Mouse (Mus musculus) MEL (cell line): ENCODE data around the gene Adipor2.

Experiments
- CTCF ChIP-seq, 3 experiments: IDR thresholded peaks in 2 of 3; conservative IDR thresholded peaks in 1 of 3; 2 replicates each; pipeline ENCODE4 v1.5.1; 2011 to 2012; ENCODE audit warnings: low read length in 3 of 3, low read depth in 2 of 3, mild to moderate bottlenecking in 2 of 3, improper control_type of control experiment in 1 of 3, inconsistent platforms in 1 of 3, mixed read lengths in 1 of 3, moderate library complexity in 1 of 3; ENCODE audit not compliant: control insufficient read depth in 1 of 3, insufficient read depth in 1 of 3, poor library complexity in 1 of 3, severe bottlenecking in 1 of 3
- POLR2A ChIP-seq, 2 experiments: IDR thresholded peaks; 2 replicates each; pipeline ENCODE4 v1.6.1; 2011 to 2012; ENCODE audit warnings: low read length in 2 of 2, mild to moderate bottlenecking in 2 of 2, control low read depth in 1 of 2, improper control_type of control experiment in 1 of 2, low read depth in 1 of 2, moderate library complexity in 1 of 2; ENCODE audit not compliant: control insufficient read depth in 1 of 2, insufficient read depth in 1 of 2, poor library complexity in 1 of 2

DNA sequence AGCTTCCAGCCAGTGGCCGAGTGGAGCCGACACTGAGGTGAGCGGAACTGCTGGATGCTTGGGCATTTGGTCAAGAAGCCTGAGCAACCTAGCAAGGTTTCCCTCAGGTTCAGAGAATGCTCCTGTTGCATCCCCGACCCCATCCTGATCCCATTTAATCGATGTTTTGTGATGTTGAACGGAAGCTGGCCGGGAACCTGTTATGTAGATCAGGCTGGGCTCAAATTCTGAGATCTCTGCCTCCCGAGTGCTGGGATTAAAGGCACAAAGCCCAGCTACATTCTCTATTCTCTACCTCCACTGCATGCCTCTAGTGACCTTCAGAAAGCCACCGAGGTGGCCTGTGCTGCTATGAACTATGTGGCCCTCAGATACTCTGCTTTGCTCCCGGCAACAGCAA lies 92.7 kb downstream of the Adipor2 start:
- TF ChIP-seq CTCF (IDR thresholded peaks at IDR 0.05 in 2 of 3, conservative IDR thresholded peaks at IDR 0.05 in 1 of 3; ENCODE audit: control insufficient read depth in 1 of 3, insufficient read depth in 1 of 3, low read depth in 2 of 3, low read length in 3 of 3, poor library complexity in 1 of 3, severe bottlenecking in 1 of 3) (no peak), POLR2A (IDR thresholded peaks at IDR 0.05; ENCODE audit: control insufficient read depth in 1 of 2, insufficient read depth in 1 of 2, low read depth in 1 of 2, low read length in 2 of 2, poor library complexity in 1 of 2) (no peak)
